ENCODE assay signal across 20 mouse cellular contexts in the genomic region with DNA sequence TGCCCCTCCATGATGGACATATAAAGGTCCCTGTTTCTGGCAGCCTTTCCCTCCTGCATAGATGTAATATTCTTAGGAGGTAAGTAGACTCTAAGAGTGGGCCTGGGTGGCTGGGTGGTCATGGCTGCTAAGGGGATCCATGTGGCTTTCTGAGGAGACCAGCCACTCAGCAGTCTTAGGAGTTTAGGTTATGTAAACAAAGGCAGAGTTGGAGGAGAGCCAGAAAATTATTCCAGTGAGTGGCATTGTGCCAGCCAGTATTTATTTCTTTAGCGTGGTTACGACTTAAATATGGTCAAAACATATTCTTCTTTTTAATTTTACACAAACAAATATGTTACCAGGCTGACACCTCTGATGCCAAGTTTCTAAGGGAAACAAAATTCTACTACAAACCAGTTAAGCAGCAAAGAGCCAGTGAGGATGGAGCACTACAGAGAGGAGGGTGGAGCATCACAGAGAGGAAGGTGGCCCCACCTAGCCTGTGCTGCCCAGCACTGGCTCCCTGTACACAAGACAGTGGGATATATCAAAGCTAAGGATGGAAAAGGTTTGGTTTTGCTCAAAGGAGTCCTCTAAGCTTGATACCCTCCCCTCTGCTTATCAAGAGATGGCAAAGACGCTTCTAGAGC.
DNase-seq lines count a peak whose midpoint lies in the region; ATAC-seq and TF ChIP-seq lines count a peak whose summit lies in the region.
"Had no signal": no experiment of that assay in that cellular context is flagged by ENCODE, and none has a peak within 500 bp of the region (broad histone marks: within the 10 kb centered on the region; RNA-seq: fewer than 3 reads in every experiment).

No protein-coding gene starts in this region.

- no peaks in the 10 kb centered on the region for H3K36me3 ChIP-seq in lung, postnatal 0 days (ENCODE audit: insufficient read depth, low read length)
- no peaks in the 10 kb centered on the region for H3K36me3 ChIP-seq in embryonic facial prominence, embryonic 13.5 days
- no peaks in the 10 kb centered on the region for H3K36me3 ChIP-seq in stomach, embryonic 16.5 days (ENCODE audit: control insufficient read depth, insufficient read depth, low read length)
- H3K36me3 ChIP-seq: heart, embryonic 12.5 days; stomach, embryonic 15.5 days had no signal

- no peak overlapping the region for H3K4me3 ChIP-seq in gastrocnemius, adult 2 months
- H3K4me3 ChIP-seq in lung, postnatal 0 days (ENCODE audit: low read depth, low read length) = no peak overlapping the region
- no peak overlapping the region for H3K4me3 ChIP-seq in embryonic facial prominence, embryonic 13.5 days
- H3K4me3 ChIP-seq in stomach, embryonic 16.5 days (replicated peaks; ENCODE audit: low read length) = no peak overlapping the region
- H3K4me3 ChIP-seq: heart, embryonic 12.5 days; stomach, embryonic 15.5 days had no signal

- ATAC-seq in lung, postnatal 0 days = no peak
- peak; percentile 80; the same call in 1 of the 2 replicates for ATAC-seq in embryonic facial prominence, embryonic 13.5 days (ENCODE audit: insufficient number of reproducible peaks, insufficient read depth, low FRiP score, low TSS enrichment, low read depth)
- ATAC-seq in stomach, embryonic 16.5 days (ENCODE audit: insufficient read depth, low FRiP score) = peak; percentile 58; the same call in 1 of the 2 replicates
- no peak for ATAC-seq in monocyte, adult 5-6 weeks (replicated peaks; ENCODE audit: insufficient number of reproducible peaks, low FRiP score, low TSS enrichment, poor library complexity, severe bottlenecking)
- ATAC-seq: midbrain, embryonic 16.5 days had no signal

- no peaks in the 10 kb centered on the region; the same call in 1 of the 2 replicates for H3K4me1 ChIP-seq in lung, postnatal 0 days (ENCODE audit: insufficient read depth, low read depth, low read length)
- peaks cover 41% of the 10 kb centered on the region for H3K4me1 ChIP-seq in embryonic facial prominence, embryonic 13.5 days
- peaks cover 3% of the 10 kb centered on the region; the same call in 1 of the 2 replicates for H3K4me1 ChIP-seq in stomach, embryonic 16.5 days (ENCODE audit: control insufficient read depth, insufficient read depth, low read length)

- H3K4me2 ChIP-seq in lung, postnatal 0 days (replicated peaks; ENCODE audit: low read depth, low read length) = no peak overlapping the region
- H3K4me2 ChIP-seq in embryonic facial prominence, embryonic 13.5 days = no peak overlapping the region
- no peak overlapping the region for H3K4me2 ChIP-seq in stomach, embryonic 16.5 days (ENCODE audit: low read depth, low read length)
- H3K4me2 ChIP-seq: heart, embryonic 12.5 days; hindbrain, embryonic 14.5 days; stomach, embryonic 15.5 days had no signal

- no peaks in the 10 kb centered on the region for H3K9me3 ChIP-seq in lung, postnatal 0 days (ENCODE audit: low read length)
- H3K9me3 ChIP-seq in embryonic facial prominence, embryonic 13.5 days = no peaks in the 10 kb centered on the region
- no peaks in the 10 kb centered on the region for H3K9me3 ChIP-seq in stomach, embryonic 16.5 days (replicated peaks; ENCODE audit: control insufficient read depth, low read length)
- H3K9me3 ChIP-seq: heart, embryonic 12.5 days; stomach, embryonic 15.5 days had no signal

- H3K9ac ChIP-seq in lung, postnatal 0 days (replicated peaks; ENCODE audit: low read depth) = no peak overlapping the region
- no peak overlapping the region for H3K9ac ChIP-seq in embryonic facial prominence, embryonic 13.5 days
- no peak overlapping the region for H3K9ac ChIP-seq in stomach, embryonic 16.5 days (ENCODE audit: low read length)
- H3K9ac ChIP-seq: heart, embryonic 12.5 days; hindbrain, embryonic 14.5 days; liver, embryonic 14.5 days; stomach, embryonic 15.5 days had no signal

- no peak for TF ChIP-seq EP300 in lung, postnatal 0 days (IDR thresholded peaks at IDR 0.05)

- peak overlapping the region; percentile 51; the same call in 1 of the 2 replicates for H3K27ac ChIP-seq in gastrocnemius, adult 2 months
- no peak overlapping the region for H3K27ac ChIP-seq in lung, postnatal 0 days (ENCODE audit: low read length)
- H3K27ac ChIP-seq in embryonic facial prominence, embryonic 13.5 days = 0 out of 2 replicates have a peak overlapping the region, but pooled peaks have one; percentile 17
- H3K27ac ChIP-seq in stomach, embryonic 16.5 days (ENCODE audit: low read length) = no peak overlapping the region
- H3K27ac ChIP-seq: hindbrain, embryonic 14.5 days; liver, embryonic 14.5 days; stomach, embryonic 15.5 days had no signal

- WGBS in lung, postnatal 0 days = 31% methylated on average over 3 of the region's 3 CpGs
- 34% methylated on average over 3 of the region's 3 CpGs for WGBS in embryonic facial prominence, embryonic 13.5 days
- WGBS in stomach, embryonic 16.5 days = 35% methylated on average over 3 of the region's 3 CpGs

- H3K27me3 ChIP-seq in lung, postnatal 0 days (replicated peaks; ENCODE audit: insufficient read depth, low read length) = no peaks in the 10 kb centered on the region
- H3K27me3 ChIP-seq in embryonic facial prominence, embryonic 13.5 days = no peaks in the 10 kb centered on the region
- H3K27me3 ChIP-seq in stomach, embryonic 16.5 days (ENCODE audit: control insufficient read depth, insufficient read depth, low read length) = no peaks in the 10 kb centered on the region
- H3K27me3 ChIP-seq: heart, embryonic 12.5 days; stomach, embryonic 15.5 days had no signal

- no peak for DNase-seq in gastrocnemius, adult 2 months
- no peak for DNase-seq in gastrocnemius, adult 8-10 months (ENCODE audit: low spot score in 2 of 2)
- DNase-seq in lung, postnatal 0 days (ENCODE audit: low spot score) = peak; percentile 19
- DNase-seq in lung, postnatal 10 days = no peak
- DNase-seq: adrenal gland, postnatal 36 days; B cell, adult 2 months; cerebellum, adult 8-10 months; gastrocnemius, postnatal 10 days; heart, adult 11 months; heart, postnatal 14 days; kidney, postnatal 4 days; layer of hippocampus, adult 9-11 months had no signal

- no peak for TF ChIP-seq CTCF in gastrocnemius, adult 2 months (IDR thresholded peaks at IDR 0.05)
- TF ChIP-seq CTCF in lung, postnatal 0 days (IDR thresholded peaks at IDR 0.05) = no peak

- intact Hi-C loops in gastrocnemius, adult 2 months (cut with DNase I) = no loop called here

Comparison
In these comparisons a context has a peak if more than half of its experiments do, and no peak if none do; other contexts are left out.
1. H3K27ac ChIP-seq: peak in gastrocnemius, adult 2 months (single experiment) and embryonic facial prominence, embryonic 13.5 days (single experiment); none in lung, postnatal 0 days (single experiment) and stomach, embryonic 16.5 days (single experiment).
2. ATAC-seq: peak in embryonic facial prominence, embryonic 13.5 days (single experiment) and stomach, embryonic 16.5 days (single experiment); none in lung, postnatal 0 days (single experiment) and monocyte, adult 5-6 weeks (single experiment).